Mouse (Mus musculus) olfactory bulb, adult 2 months (tissue): ENCODE results near the gene Pip5kl1. TPM values are rescaled to one million over a fixed set of nuclear protein-coding genes. Genes with fewer than 3 reads are reported as not detected.

Source experiments
- H3K27ac ChIP-seq: fragments of 200-500 bp; 2 replicates; pipeline ENCODE4 v1.5.1; 2012; ENCODE audit warnings: low read depth, low read length; ENCODE audit not compliant: insufficient read depth
- H3K4me1 ChIP-seq: fragments of 200-500 bp; 2 replicates; pipeline ENCODE4 v1.6.1; 2012; ENCODE audit warnings: low read length; ENCODE audit not compliant: control insufficient read depth, insufficient read depth
- H3K4me3 ChIP-seq: fragments of 200-500 bp; 2 replicates; pipeline ENCODE4 v1.5.1; 2012; ENCODE audit warnings: mild to moderate bottlenecking, low read depth, low read length, moderate library complexity; ENCODE audit not compliant: insufficient read depth
- CTCF ChIP-seq: fragments of 200-500 bp; IDR thresholded peaks from 2 replicates; pipeline ENCODE4 v1.5.1; 2012; ENCODE audit warnings: low read depth, mild to moderate bottlenecking, low read length, moderate library complexity; ENCODE audit not compliant: insufficient read depth
- POLR2A ChIP-seq: fragments of 200-500 bp; IDR thresholded peaks from 2 replicates; pipeline ENCODE4 v1.6.1; 2012; ENCODE audit warnings: mild to moderate bottlenecking, low read depth, low read length, moderate library complexity; ENCODE audit not compliant: insufficient read depth
- WGBS: fragments of 180-500 bp; shearing (Covaris S2); methylation state at CpG from one replicate; pipeline ENCODE4 v1.1.7; 2018; 5-methylcytosine and 5-hydroxymethylcytosine counted together
- polyA plus RNA-seq: library from polyadenylated mRNA; stranded (reverse); fragments of >200 nt; gene quantifications from 2 replicates; pipeline ENCODE4 v1.2.4, GENCODE M21; 2012; ENCODE audit warnings: low replicate concordance; ENCODE audit not compliant: missing spikeins, insufficient read depth, insufficient read length

Gene Pip5kl1
- not detected in 2 replicates for polyA plus RNA-seq

DNA sequence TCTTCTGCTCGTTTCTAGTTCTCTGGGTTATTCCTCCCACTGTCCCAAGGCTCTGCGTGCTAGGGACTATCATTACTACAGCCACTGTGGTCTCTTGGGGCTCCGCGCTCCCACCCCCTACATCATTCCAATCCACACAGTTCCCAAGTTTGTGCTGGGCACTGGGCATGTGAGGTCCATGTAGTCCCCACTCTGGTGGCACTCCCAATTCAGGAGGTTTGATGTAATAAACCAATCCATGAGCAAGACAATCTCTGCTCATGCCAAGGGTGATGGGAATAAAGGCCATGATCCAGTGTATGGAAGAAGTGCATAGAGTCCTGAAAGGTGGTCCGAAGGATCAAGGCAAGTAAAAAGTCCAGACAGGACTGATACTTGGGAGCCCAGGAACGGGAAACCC lies at the start of gene Pip5kl1:
Pip5kl1 (plus strand) TSS at position 301 of the 400 bp plus-strand sequence.
- H3K27ac ChIP-seq = 0 out of 2 replicates have a peak within 1 kb of the TSS, but pooled peaks have one; percentile 11
- peaks cover 17% of the 10 kb centered on the region for H3K4me1 ChIP-seq
- WGBS = 62% methylated on average over 6 of the region's 6 CpGs
- H3K4me3 ChIP-seq = peak within 1 kb of the TSS; percentile 60
- TF ChIP-seq POLR2A (no peak), CTCF (no peak; the same call in 1 of the 2 replicates)

DNA sequence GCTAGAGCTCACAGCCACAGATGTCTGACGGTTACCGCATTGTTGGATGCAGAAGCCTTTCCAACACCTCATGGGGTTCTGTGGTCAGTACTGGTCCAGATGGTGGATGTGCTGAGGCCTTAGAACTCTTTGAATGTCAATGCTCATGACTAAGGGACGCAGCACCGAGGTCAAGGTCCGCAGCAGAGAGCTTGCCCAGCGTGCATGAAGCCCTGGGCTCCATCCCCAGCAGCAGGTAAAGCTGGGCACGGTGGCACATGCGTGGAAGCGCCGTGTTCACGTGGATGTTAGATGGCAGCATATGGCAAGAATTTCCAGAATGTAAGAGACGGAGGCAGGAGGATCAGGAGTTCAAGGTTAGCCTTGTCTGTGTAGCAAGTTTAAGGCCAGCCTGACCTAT lies 48.8 kb upstream of the Pip5kl1 start:
- H3K4me1 ChIP-seq = no peaks in the 10 kb centered on the region
- H3K27ac ChIP-seq = no peak overlapping the region
- H3K4me3 ChIP-seq = no peak overlapping the region
- 96% methylated on average over 12 of the region's 12 CpGs for WGBS
- TF ChIP-seq POLR2A = no peak
- TF ChIP-seq CTCF = no peak

GRCm38 (mm10) chr2:32527468-32527966 lies 47.1 kb upstream of the Pip5kl1 start:
- no peaks in the 10 kb centered on the region for H3K4me1 ChIP-seq
- H3K4me3 ChIP-seq = no peak overlapping the region
- no peak overlapping the region for H3K27ac ChIP-seq
- WGBS = 78% methylated on average over 14 of the region's 14 CpGs
- TF ChIP-seq POLR2A = no peak
- TF ChIP-seq CTCF = no peak

- WGBS = 88% methylated on average over 1 of the region's 1 CpGs
- TF ChIP-seq CTCF = no peak
- no peak for TF ChIP-seq POLR2A
- no peaks in the 10 kb centered on the region for H3K4me1 ChIP-seq
- no peak overlapping the region for H3K27ac ChIP-seq
- no peak overlapping the region for H3K4me3 ChIP-seq
Measured at GRCm38 (mm10) chr2:32528326-32528725, 46.3 kb upstream of the Pip5kl1 start.

DNA sequence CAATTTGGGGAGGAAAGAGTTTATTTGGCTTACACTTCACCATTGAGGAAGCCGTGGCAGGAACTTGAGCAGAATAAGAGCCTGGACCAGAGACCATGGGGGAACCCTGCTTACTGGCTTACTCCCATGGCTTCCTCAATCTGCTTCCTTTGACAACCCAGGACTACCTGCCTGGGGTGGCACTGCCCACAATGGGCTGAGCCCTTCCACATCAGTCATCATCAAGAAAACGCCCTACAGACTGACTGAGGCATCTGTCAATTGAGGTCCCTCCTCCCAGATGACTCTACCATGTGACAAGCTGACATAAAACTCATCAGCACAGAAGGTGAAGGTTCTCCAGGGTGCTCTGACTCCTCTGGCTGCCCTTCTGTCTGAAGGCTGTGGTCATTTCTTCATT lies 44.1 kb upstream of the Pip5kl1 start:
- Histone ChIP-seq H3K4me3 (no peak overlapping the region), H3K27ac (no peak overlapping the region), H3K4me1 (peaks cover 2% of the 10 kb centered on the region; the same call in 1 of the 2 replicates)
- 75% methylated on average over 2 of the region's 2 CpGs for WGBS
- TF ChIP-seq POLR2A (no peak), CTCF (no peak)

GRCm38 (mm10) chr2:32533163-32533562 lies 41.4 kb upstream of the Pip5kl1 start:
- TF ChIP-seq CTCF (no peak), POLR2A (no peak)

GRCm38 (mm10) chr2:32534061-32534732 lies 40.4 kb upstream of the Pip5kl1 start:
- H3K4me1 ChIP-seq = peaks cover 24% of the 10 kb centered on the region
- H3K27ac ChIP-seq = peak overlapping the region; percentile 49; the same call in 1 of the 2 replicates
- TF ChIP-seq POLR2A (no peak), CTCF (no peak)
- 18% methylated on average over 13 of the region's 13 CpGs for WGBS
- peak overlapping the region; percentile 61 for H3K4me3 ChIP-seq

More at GRCm38 (mm10) chr2:32533163-32533562, 41.4 kb upstream of the Pip5kl1 start:
- H3K27ac ChIP-seq = no peak overlapping the region
- 98% methylated on average over 2 of the region's 2 CpGs for WGBS
- no peak overlapping the region for H3K4me3 ChIP-seq
- peaks cover 19% of the 10 kb centered on the region for H3K4me1 ChIP-seq

DNA sequence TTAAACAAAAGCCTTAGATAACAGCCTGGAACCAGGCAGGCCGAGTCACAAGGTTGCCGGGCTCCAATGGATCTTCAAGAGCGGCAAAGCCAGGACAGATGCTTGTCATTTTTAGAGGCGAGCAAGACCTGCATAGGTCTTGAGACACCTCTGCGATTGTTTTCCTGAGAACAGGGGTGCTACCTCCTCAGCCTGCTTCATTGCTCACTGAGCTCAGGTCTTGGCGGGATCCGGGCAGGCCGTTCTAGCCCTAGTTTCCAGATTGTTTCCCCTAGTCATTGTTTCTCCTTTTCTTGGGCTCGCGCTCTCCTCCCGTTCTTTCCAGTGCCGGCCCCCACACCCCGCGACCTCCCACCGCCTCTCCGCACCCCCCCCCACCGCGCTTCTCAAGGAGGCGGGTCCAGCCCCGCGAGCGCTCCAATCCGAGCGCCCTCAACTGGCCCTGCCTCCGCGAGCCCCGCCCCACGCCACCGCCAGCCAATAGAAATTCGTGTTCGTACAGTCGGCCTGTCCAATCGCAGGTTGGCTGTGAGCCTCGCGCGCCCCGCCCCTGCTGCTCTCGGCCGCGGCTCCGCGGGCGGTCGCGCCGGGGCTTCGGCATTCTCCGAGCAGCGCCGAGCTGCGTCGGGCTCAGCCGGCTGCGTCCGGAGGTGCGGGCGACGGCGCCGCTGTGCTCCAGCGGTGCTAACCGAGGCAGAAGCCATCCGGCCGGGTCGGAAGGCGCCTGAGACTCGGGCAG lies 39.7 kb upstream of the Pip5kl1 start, which contains the start of gene Fam102a:
Fam102a (plus strand) TSS at position 600 of the 739 bp plus-strand sequence.
- TF ChIP-seq CTCF (no peak), POLR2A (peak; percentile 96)
- under 1% methylated on average over 67 of the region's 67 CpGs for WGBS
- H3K27ac ChIP-seq = peak within 1 kb of the TSS; percentile 70
- H3K4me1 ChIP-seq = peaks cover 26% of the 10 kb centered on the region
- H3K4me3 ChIP-seq = peak within 1 kb of the TSS; percentile 74

- TF ChIP-seq POLR2A (no peak), CTCF (no peak)
- under 1% methylated on average over 56 of the region's 56 CpGs for WGBS
- H3K4me3 ChIP-seq = peak overlapping the region; percentile 74
- H3K4me1 ChIP-seq = peaks cover 26% of the 10 kb centered on the region
- H3K27ac ChIP-seq = peak overlapping the region; percentile 70
Measured at GRCm38 (mm10) chr2:32535501-32535991, 39.1 kb upstream of the Pip5kl1 start.
